Mouse (Mus musculus): ENCODE measurements at regions not wholly inside any gene's neighbourhood (a gene's known extent, or its start where the extent isn't known, plus 50 kb on each side); places are given as distances from the start of the nearest gene placed in this dataset.

GRCm38 (mm10) chr4:54552864-54553618, 391.8 kb upstream of the Zfp462 start:
- Histone ChIP-seq H3K9me3 (replicated peaks; ENCODE audit: insufficient read depth, low read length) (no peaks in the 10 kb centered on the region), H3K27ac (ENCODE audit: control insufficient read depth, low read depth, low read length) (no peak overlapping the region), H3K79me2 (ENCODE audit: control insufficient read depth, insufficient read depth, low read length, poor library complexity) (no peaks in the 10 kb centered on the region), H3K27me3 (ENCODE audit: control insufficient read depth in 1 of 2, insufficient read depth in 2 of 2, low read length in 2 of 2) (no peaks in the 10 kb centered on the region), H3K9ac (ENCODE audit: control insufficient read depth, low read depth, low read length, poor library complexity, severe bottlenecking) (no peak overlapping the region), H3K4me1 (ENCODE audit: control insufficient read depth in 1 of 2, insufficient read depth in 2 of 2, low read length in 2 of 2) (no peaks in the 10 kb centered on the region), H3K36me3 (ENCODE audit: control insufficient read depth in 1 of 2, insufficient read depth in 2 of 2, low read length in 2 of 2) (no peaks in the 10 kb centered on the region), H3K4me3 (ENCODE audit: control insufficient read depth in 1 of 2, insufficient read depth in 1 of 2, low read depth in 2 of 2, low read length in 2 of 2) (no peak overlapping the region)
- no peak for TF ChIP-seq RCOR1 (IDR thresholded peaks at IDR 0.05; ENCODE audit: low read depth, low read length)
- no peak for DNase-seq (ENCODE audit: low read depth, low spot score)

- Histone ChIP-seq H3K36me3 (ENCODE audit: control insufficient read depth in 1 of 2, insufficient read depth in 2 of 2, low read length in 2 of 2) (no peaks in the 10 kb centered on the region), H3K9ac (ENCODE audit: control insufficient read depth, low read depth, low read length, poor library complexity, severe bottlenecking) (no peak overlapping the region), H3K27ac (ENCODE audit: control insufficient read depth, low read depth, low read length) (no peak overlapping the region), H3K79me2 (ENCODE audit: control insufficient read depth, insufficient read depth, low read length, poor library complexity) (no peaks in the 10 kb centered on the region), H3K27me3 (ENCODE audit: control insufficient read depth in 1 of 2, insufficient read depth in 2 of 2, low read length in 2 of 2) (no peaks in the 10 kb centered on the region), H3K9me3 (replicated peaks; ENCODE audit: insufficient read depth, low read length) (no peaks in the 10 kb centered on the region), H3K4me1 (ENCODE audit: control insufficient read depth in 1 of 2, insufficient read depth in 2 of 2, low read length in 2 of 2) (no peaks in the 10 kb centered on the region), H3K4me3 (ENCODE audit: control insufficient read depth in 1 of 2, insufficient read depth in 1 of 2, low read depth in 2 of 2, low read length in 2 of 2) (no peak overlapping the region)
- DNase-seq (ENCODE audit: low read depth, low spot score) = no peak
- TF ChIP-seq SMC3 (IDR thresholded peaks at IDR 0.05; ENCODE audit: low read depth, low read length) (no peak), POLR2AphosphoS2 (IDR thresholded peaks at IDR 0.05; ENCODE audit: low read length) (no peak), RCOR1 (IDR thresholded peaks at IDR 0.05; ENCODE audit: low read depth, low read length) (no peak), UBTF (IDR thresholded peaks at IDR 0.05; ENCODE audit: borderline replicate concordance, insufficient read depth, low read depth, low read length) (no peak), ZKSCAN1 (IDR thresholded peaks at IDR 0.05; ENCODE audit: low read depth, low read length) (no peak), CHD1 (IDR thresholded peaks at IDR 0.05; ENCODE audit: low read depth, low read length) (no peak), SIN3A (IDR thresholded peaks at IDR 0.05; ENCODE audit: low read length) (no peak), BHLHE40 (IDR thresholded peaks at IDR 0.05; ENCODE audit: borderline replicate concordance, low read depth, low read length) (no peak), TAL1 (IDR thresholded peaks at IDR 0.05; ENCODE audit: low read length) (no peak), TBP (IDR thresholded peaks at IDR 0.05; ENCODE audit: low read depth, low read length) (no peak), USF1 (IDR thresholded peaks at IDR 0.05; ENCODE audit: low read depth, low read length) (no peak), ZMIZ1 (IDR thresholded peaks at IDR 0.05; ENCODE audit: low read depth, low read length) (no peak), MYC (IDR thresholded peaks at IDR 0.05; ENCODE audit: low read depth, low read length) (no peak), CTCF (IDR thresholded peaks at IDR 0.05 in 2 of 3, conservative IDR thresholded peaks at IDR 0.05 in 1 of 3; ENCODE audit: control insufficient read depth in 1 of 3, insufficient read depth in 1 of 3, low read depth in 2 of 3, low read length in 3 of 3, poor library complexity in 1 of 3, severe bottlenecking in 1 of 3) (no peak), GABPA (IDR thresholded peaks at IDR 0.05; ENCODE audit: low read depth, low read length) (no peak), ZC3H11A (IDR thresholded peaks at IDR 0.05; ENCODE audit: low read depth, low read length) (no peak), MAX (IDR thresholded peaks at IDR 0.05; ENCODE audit: low read length) (no peak), E2F4 (IDR thresholded peaks at IDR 0.05; ENCODE audit: borderline replicate concordance, low read depth, low read length) (no peak), MAZ (IDR thresholded peaks at IDR 0.05; ENCODE audit: low read depth, low read length) (no peak)
These were observed 381.8 kb upstream of the Zfp462 start for GRCm38 (mm10) chr4:54563075-54563474.
